Mouse (Mus musculus) heart, embryonic 10.5 days (tissue): Measurements from ENCODE around the gene Sh3bp1. TPM values are rescaled to one million over a fixed set of nuclear protein-coding genes. Genes with fewer than 3 reads are reported as not detected.

Source experiments
- DNase-seq: peaks from one replicate; pipeline ENCODE4 v3.0.0-alpha.2; 2017; ENCODE audit warnings: low spot score
- H3K27ac ChIP-seq: fragments of 300-500 bp; sonication (generic); 2 replicates; pipeline ENCODE4 v1.5.1; 2016; ENCODE audit warnings: mild to moderate bottlenecking
- H3K27me3 ChIP-seq: fragments of 300-500 bp; sonication (generic); 2 replicates; pipeline ENCODE4 v1.6.1; 2016; ENCODE audit warnings: mild to moderate bottlenecking; ENCODE audit not compliant: poor library complexity, insufficient read depth, severe bottlenecking
- H3K36me3 ChIP-seq: fragments of 300-500 bp; sonication (generic); 2 replicates; pipeline ENCODE4 v1.6.1; 2016; ENCODE audit warnings: mild to moderate bottlenecking, moderate library complexity
- H3K4me1 ChIP-seq: fragments of 300-500 bp; sonication (generic); 2 replicates; pipeline ENCODE4 v1.6.1; 2016; ENCODE audit warnings: mild to moderate bottlenecking
- H3K4me3 ChIP-seq: fragments of 300-500 bp; sonication (generic); 2 replicates; pipeline ENCODE4 v1.5.1; 2016; ENCODE audit warnings: mild to moderate bottlenecking, moderate library complexity
- H3K9me3 ChIP-seq: fragments of 300-500 bp; sonication (generic); 2 replicates; pipeline ENCODE4 v1.6.1; 2016; ENCODE audit warnings: mild to moderate bottlenecking, moderate library complexity
- WGBS: fragments of 180-500 bp; shearing (Covaris S2); methylation state at CpG from one replicate; pipeline ENCODE4 v1.1.7; 2016; 5-methylcytosine and 5-hydroxymethylcytosine counted together
- polyA plus RNA-seq: library from polyadenylated mRNA; unstranded; fragments of >200 nt; fragmentation: Nextera tagmentation; extraction: Ambion mirVana; gene quantifications from 2 replicates; pipeline ENCODE4 v1.2.1, GENCODE M21; 2016

The Sh3bp1 gene
- 33.8 and 44.4 TPM in 2 replicates for polyA plus RNA-seq

- no peaks in the 10 kb centered on the region for H3K27me3 ChIP-seq
- peaks cover 41% of the 10 kb centered on the region for H3K36me3 ChIP-seq
- peak within 1 kb of the TSS; percentile 92 for H3K27ac ChIP-seq
- DNase-seq: peak; percentile 91
- no peaks in the 10 kb centered on the region for H3K9me3 ChIP-seq
- peak within 1 kb of the TSS; percentile 83 for H3K4me3 ChIP-seq
- under 1% methylated on average over 47 of the region's 47 CpGs for WGBS
- H3K4me1 ChIP-seq: peaks cover 70% of the 10 kb centered on the region
Measured at GRCm38 (mm10) chr15:78899740-78900584, at the start of gene Sh3bp1. TSS of gene Sh3bp1 (plus strand) at chr15:78899768.

- WGBS: 63% methylated on average over 15 of the region's 15 CpGs
- Histone ChIP-seq H3K4me3 (no peak overlapping the region), H3K27me3 (0 out of 2 replicates have a peak, but pooled peaks cover 4% of the 10 kb centered on the region), H3K36me3 (peaks cover 26% of the 10 kb centered on the region), H3K9me3 (no peaks in the 10 kb centered on the region), H3K4me1 (peaks cover 56% of the 10 kb centered on the region), H3K27ac (peak overlapping the region; percentile 43)
- DNase-seq: no peak
Measured at GRCm38 (mm10) chr15:78850059-78850824, 49.3 kb upstream of the Sh3bp1 start.

GRCm38 (mm10) chr15:78850944-78851343 is 48.6 kb upstream of the Sh3bp1 start:
- DNase-seq: no peak
- Histone ChIP-seq H3K36me3 (peaks cover 25% of the 10 kb centered on the region), H3K4me1 (peaks cover 49% of the 10 kb centered on the region), H3K4me3 (no peak overlapping the region), H3K27me3 (0 out of 2 replicates have a peak, but pooled peaks cover 5% of the 10 kb centered on the region), H3K27ac (peak overlapping the region; percentile 43), H3K9me3 (no peaks in the 10 kb centered on the region)
- 37% methylated on average over 6 of the region's 6 CpGs for whole genome bisulfite sequencing

GRCm38 (mm10) chr15:78851505-78852153 is 47.9 kb upstream of the Sh3bp1 start:
- Histone ChIP-seq H3K4me3 (peak overlapping the region; percentile 19; the same call in 1 of the 2 replicates), H3K9me3 (no peaks in the 10 kb centered on the region)
- WGBS: 5% methylated on average over 13 of the region's 13 CpGs

GRCm38 (mm10) chr15:78855303-78855965 is 44.1 kb upstream of the Sh3bp1 start, which contains the start of gene Lgals2:
TSS of gene Lgals2 (minus strand) at chr15:78855529.
- H3K4me3 ChIP-seq: no peak within 1 kb of the TSS
- H3K27ac ChIP-seq: no peak within 1 kb of the TSS
- 0 out of 2 replicates have a peak, but pooled peaks cover 4% of the 10 kb centered on the region for H3K27me3 ChIP-seq
- H3K4me1 ChIP-seq: peaks cover 41% of the 10 kb centered on the region
- H3K9me3 ChIP-seq: no peaks in the 10 kb centered on the region
- DNase-seq: no peak
- WGBS: 75% methylated on average over 8 of the region's 8 CpGs
- no peaks in the 10 kb centered on the region for H3K36me3 ChIP-seq

More at GRCm38 (mm10) chr15:78851505-78852153, 47.9 kb upstream of the Sh3bp1 start:
- Histone ChIP-seq H3K4me1 (peaks cover 46% of the 10 kb centered on the region), H3K36me3 (peaks cover 22% of the 10 kb centered on the region), H3K27ac (no peak overlapping the region), H3K27me3 (0 out of 2 replicates have a peak, but pooled peaks cover 8% of the 10 kb centered on the region)
- peak; percentile 95 for DNase-seq

- no peaks in the 10 kb centered on the region for H3K9me3 ChIP-seq
- peaks cover 25% of the 10 kb centered on the region for H3K4me1 ChIP-seq
- 82% methylated on average over 7 of the region's 7 CpGs for WGBS
- 0 out of 2 replicates have a peak, but pooled peaks cover 7% of the 10 kb centered on the region for H3K27me3 ChIP-seq
- no peak for DNase-seq
- no peak overlapping the region for H3K4me3 ChIP-seq
- H3K36me3 ChIP-seq: no peaks in the 10 kb centered on the region
- no peak overlapping the region for H3K27ac ChIP-seq
Measured at GRCm38 (mm10) chr15:78857009-78857408, 42.6 kb upstream of the Sh3bp1 start.

GRCm38 (mm10) chr15:78859311-78859710 is 40.3 kb upstream of the Sh3bp1 start:
- WGBS: 67% methylated on average over 4 of the region's 4 CpGs
- H3K4me1 ChIP-seq: peaks cover 25% of the 10 kb centered on the region
- no peaks in the 10 kb centered on the region for H3K9me3 ChIP-seq
- DNase-seq: no peak
- 0 out of 2 replicates have a peak, but pooled peaks cover 18% of the 10 kb centered on the region for H3K27me3 ChIP-seq
- no peak overlapping the region; the same call in 1 of the 2 replicates for H3K27ac ChIP-seq
- no peaks in the 10 kb centered on the region for H3K36me3 ChIP-seq
- H3K4me3 ChIP-seq: no peak overlapping the region

- H3K27me3 ChIP-seq: 0 out of 2 replicates have a peak, but pooled peaks cover 18% of the 10 kb centered on the region
- DNase-seq: no peak
- H3K4me3 ChIP-seq: no peak overlapping the region
- H3K4me1 ChIP-seq: peaks cover 25% of the 10 kb centered on the region
- WGBS: 37% methylated on average over 6 of the region's 6 CpGs
- 0 out of 2 replicates have a peak overlapping the region, but pooled peaks have one; percentile 13 for H3K27ac ChIP-seq
- no peaks in the 10 kb centered on the region for H3K9me3 ChIP-seq
- no peaks in the 10 kb centered on the region for H3K36me3 ChIP-seq
Measured at GRCm38 (mm10) chr15:78859714-78860113, 39.9 kb upstream of the Sh3bp1 start.

- WGBS: 79% methylated on average over 5 of the region's 5 CpGs
- Histone ChIP-seq H3K4me1 (peaks cover 25% of the 10 kb centered on the region), H3K9me3 (no peaks in the 10 kb centered on the region), H3K27me3 (0 out of 2 replicates have a peak, but pooled peaks cover 14% of the 10 kb centered on the region), H3K4me3 (no peak overlapping the region), H3K27ac (no peak overlapping the region), H3K36me3 (no peaks in the 10 kb centered on the region)
- no peak for DNase-seq
Measured at GRCm38 (mm10) chr15:78862280-78862679, 37.3 kb upstream of the Sh3bp1 start.

GRCm38 (mm10) chr15:78863154-78863553 is 36.4 kb upstream of the Sh3bp1 start:
- Histone ChIP-seq H3K9me3 (no peaks in the 10 kb centered on the region), H3K27me3 (0 out of 2 replicates have a peak, but pooled peaks cover 14% of the 10 kb centered on the region), H3K27ac (no peak overlapping the region), H3K4me1 (peaks cover 19% of the 10 kb centered on the region), H3K36me3 (no peaks in the 10 kb centered on the region), H3K4me3 (no peak overlapping the region)
- DNase-seq: no peak
- 79% methylated on average over 2 of the region's 2 CpGs for WGBS

- H3K27ac ChIP-seq: no peak overlapping the region
- H3K4me3 ChIP-seq: no peak overlapping the region
- WGBS: 37% methylated on average over 13 of the region's 13 CpGs
Measured at GRCm38 (mm10) chr15:78863852-78864253, 35.7 kb upstream of the Sh3bp1 start.

GRCm38 (mm10) chr15:78868398-78868797 is 31.2 kb upstream of the Sh3bp1 start:
- Histone ChIP-seq H3K4me1 (peaks cover 14% of the 10 kb centered on the region), H3K27ac (peak overlapping the region; percentile 77), H3K9me3 (no peaks in the 10 kb centered on the region), H3K4me3 (no peak overlapping the region), H3K27me3 (0 out of 2 replicates have a peak, but pooled peaks cover 5% of the 10 kb centered on the region), H3K36me3 (no peaks in the 10 kb centered on the region)
- DNase-seq: peak; percentile 88
- 36% methylated on average over 9 of the region's 9 CpGs for WGBS

More at GRCm38 (mm10) chr15:78863852-78864253, 35.7 kb upstream of the Sh3bp1 start:
- H3K9me3 ChIP-seq: no peaks in the 10 kb centered on the region
- H3K36me3 ChIP-seq: no peaks in the 10 kb centered on the region
- peaks cover 21% of the 10 kb centered on the region for H3K4me1 ChIP-seq
- DNase-seq: no peak
- 0 out of 2 replicates have a peak, but pooled peaks cover 14% of the 10 kb centered on the region for H3K27me3 ChIP-seq
